Mouse (Mus musculus) heart, embryonic 11.5 days (tissue): Measurements from ENCODE around the gene Nf2. TPM values are rescaled to one million over a fixed set of nuclear protein-coding genes. Genes with fewer than 3 reads are reported as not detected.

Experiments
- ATAC-seq: fragments of 200-750 bp; cut with Nextera tagmentation; replicated peaks from 2 replicates; pipeline ENCODE4 v1.8.0; 2017; ENCODE audit warnings: moderate library complexity; ENCODE audit not compliant: insufficient number of reproducible peaks, low FRiP score, low TSS enrichment
- H3K27ac ChIP-seq: fragments of 300-500 bp; sonication (generic); 2 replicates; pipeline ENCODE4 v1.5.1; 2014; ENCODE audit warnings: mild to moderate bottlenecking, low read depth, low read length
- H3K27me3 ChIP-seq: fragments of 300-500 bp; sonication (generic); 2 replicates; pipeline ENCODE4 v1.6.1; 2014; ENCODE audit warnings: mild to moderate bottlenecking, low read length, mixed read lengths; ENCODE audit not compliant: control insufficient read depth, insufficient read depth
- H3K36me3 ChIP-seq: fragments of 300-500 bp; sonication (generic); 2 replicates; pipeline ENCODE4 v1.6.1; 2014; ENCODE audit warnings: mild to moderate bottlenecking, low read length, moderate library complexity, mixed read lengths; ENCODE audit not compliant: control insufficient read depth, insufficient read depth
- H3K4me1 ChIP-seq: fragments of 300-500 bp; sonication (generic); 2 replicates; pipeline ENCODE4 v1.6.1; 2014; ENCODE audit warnings: low read length; ENCODE audit not compliant: control insufficient read depth, insufficient read depth
- H3K4me2 ChIP-seq: fragments of 300-500 bp; sonication (generic); 2 replicates; pipeline ENCODE4 v1.6.1; 2014; ENCODE audit warnings: mild to moderate bottlenecking, moderate library complexity
- H3K4me3 ChIP-seq: fragments of 300-500 bp; sonication (generic); 2 replicates; pipeline ENCODE4 v1.5.1; 2014; ENCODE audit warnings: low read depth, low read length
- H3K9ac ChIP-seq: fragments of 300-500 bp; sonication (generic); 2 replicates; pipeline ENCODE4 v1.6.1; 2014; ENCODE audit warnings: mild to moderate bottlenecking, low read depth, low read length, moderate library complexity
- H3K9me3 ChIP-seq: fragments of 300-500 bp; sonication (generic); replicated peaks from 2 replicates; pipeline ENCODE4 v1.6.1; 2016; ENCODE audit warnings: low read length; ENCODE audit not compliant: control insufficient read depth
- WGBS: fragments of 180-500 bp; shearing (Covaris S2); extraction: QIAGEN DNeasy Blood & Tissue Kit; methylation state at CpG from one replicate; pipeline ENCODE4 v1.1.7; 2014; ENCODE audit not compliant: insufficient replicate concordance; 5-methylcytosine and 5-hydroxymethylcytosine counted together
- polyA plus RNA-seq: library from polyadenylated mRNA; unstranded; fragments of >200 nt; fragmentation: Nextera tagmentation; extraction: Ambion mirVana; gene quantifications from 2 replicates; pipeline ENCODE4 v1.2.1, GENCODE M21; 2014

Gene Nf2
- polyA plus RNA-seq, 1 experiment from 2014 or later = 32.7 TPM

DNA sequence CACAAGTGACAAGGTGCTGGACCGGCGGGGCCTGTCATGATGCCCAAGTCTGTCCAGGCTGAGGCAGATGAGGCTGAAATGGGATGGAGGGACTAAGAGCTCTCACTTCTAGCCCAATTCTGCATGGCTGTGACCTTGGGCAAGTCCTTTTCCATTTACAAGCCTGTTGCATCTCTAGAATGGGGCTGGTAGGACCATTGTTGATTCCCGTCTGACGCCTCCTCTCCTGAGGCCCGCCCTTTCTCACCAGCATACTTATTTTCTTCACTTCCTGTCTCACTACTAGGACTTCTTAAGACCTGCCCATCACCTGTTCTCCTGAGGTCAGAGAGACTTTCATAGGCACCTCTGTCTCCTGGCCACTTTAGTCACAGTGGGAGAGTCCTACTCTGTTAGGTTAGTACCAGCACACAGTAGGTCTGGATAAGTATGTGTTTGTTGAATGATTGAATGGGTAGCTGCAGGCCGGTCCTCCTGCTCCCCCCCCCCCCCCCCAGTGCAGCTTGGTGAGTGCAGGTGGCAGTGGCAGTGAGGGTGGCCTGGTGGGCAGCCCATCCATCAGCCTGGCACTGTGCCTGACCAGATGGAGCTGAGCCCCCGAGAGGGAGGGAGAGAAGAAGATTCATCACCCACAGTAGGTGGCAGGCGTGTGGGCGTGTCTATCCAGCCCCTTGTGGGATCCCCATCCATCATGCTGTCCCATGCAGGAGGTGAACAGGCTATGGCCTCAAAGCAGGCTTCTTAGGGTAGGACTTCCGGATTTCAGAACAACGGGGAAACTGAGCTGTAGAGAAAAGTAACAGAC lies 92.2 kb downstream of the Nf2 start:
- ATAC-seq = no peak
- peaks cover 20% of the 10 kb centered on the region for H3K27me3 ChIP-seq
- no peaks in the 10 kb centered on the region for H3K36me3 ChIP-seq
- H3K9ac ChIP-seq = no peak overlapping the region
- 45% methylated on average over 11 of the region's 11 CpGs for WGBS
- H3K9me3 ChIP-seq = peaks cover 3% of the 10 kb centered on the region; the same call in 1 of the 2 replicates
- H3K4me3 ChIP-seq = no peak overlapping the region
- no peak overlapping the region for H3K4me2 ChIP-seq
- no peak overlapping the region for H3K27ac ChIP-seq
- H3K4me1 ChIP-seq = 0 out of 2 replicates have a peak, but pooled peaks cover 2% of the 10 kb centered on the region

DNA sequence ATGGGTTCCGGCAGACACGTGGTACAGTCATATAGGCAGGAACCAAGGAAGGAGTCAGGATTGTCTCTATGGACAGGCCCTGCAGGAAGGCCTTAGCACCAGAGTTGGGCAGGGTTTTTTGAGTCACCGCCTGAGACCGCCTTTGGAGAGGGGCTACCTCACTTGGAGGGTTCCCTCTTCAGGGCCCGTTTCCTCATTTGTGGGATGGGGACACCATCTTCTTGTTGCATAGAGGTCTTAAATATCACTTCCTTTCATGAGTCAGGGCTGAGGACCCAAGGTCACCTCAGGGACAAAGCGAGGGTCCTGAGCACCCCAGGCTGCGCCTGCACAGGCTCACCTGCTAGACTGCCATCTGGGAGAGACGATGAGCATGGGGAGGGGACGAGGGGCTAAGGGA lies 92.9 kb downstream of the Nf2 start:
- Histone ChIP-seq H3K9me3 (peaks cover 3% of the 10 kb centered on the region; the same call in 1 of the 2 replicates), H3K27me3 (peaks cover 19% of the 10 kb centered on the region), H3K27ac (no peak overlapping the region), H3K4me2 (no peak overlapping the region), H3K4me1 (0 out of 2 replicates have a peak, but pooled peaks cover 2% of the 10 kb centered on the region), H3K9ac (no peak overlapping the region), H3K36me3 (no peaks in the 10 kb centered on the region), H3K4me3 (no peak overlapping the region)
- no peak for ATAC-seq
- WGBS = 70% methylated on average over 9 of the region's 9 CpGs

DNA sequence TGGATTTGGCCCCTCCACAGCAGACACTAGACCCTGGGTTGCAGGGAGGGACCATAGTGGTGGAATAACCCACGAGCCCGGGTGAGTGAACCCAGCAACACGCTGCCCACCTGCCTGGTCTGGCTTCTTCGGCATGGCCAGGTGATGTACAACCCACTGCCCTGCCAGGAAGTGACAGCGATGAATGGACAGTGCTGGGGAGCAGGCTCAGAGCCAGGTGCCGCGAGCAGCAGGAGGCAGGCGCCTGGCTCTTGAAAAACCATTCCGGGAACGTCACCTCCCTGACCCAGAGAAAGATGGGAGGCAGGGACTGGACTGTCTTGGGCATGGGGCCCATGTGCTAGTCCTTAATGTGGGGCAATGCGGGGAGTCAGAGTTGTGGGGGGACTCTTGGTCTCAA lies 94.5 kb downstream of the Nf2 start:
- WGBS = 72% methylated on average over 11 of the region's 11 CpGs
- H3K36me3 ChIP-seq = no peaks in the 10 kb centered on the region
- H3K27me3 ChIP-seq = peaks cover 19% of the 10 kb centered on the region

DNA sequence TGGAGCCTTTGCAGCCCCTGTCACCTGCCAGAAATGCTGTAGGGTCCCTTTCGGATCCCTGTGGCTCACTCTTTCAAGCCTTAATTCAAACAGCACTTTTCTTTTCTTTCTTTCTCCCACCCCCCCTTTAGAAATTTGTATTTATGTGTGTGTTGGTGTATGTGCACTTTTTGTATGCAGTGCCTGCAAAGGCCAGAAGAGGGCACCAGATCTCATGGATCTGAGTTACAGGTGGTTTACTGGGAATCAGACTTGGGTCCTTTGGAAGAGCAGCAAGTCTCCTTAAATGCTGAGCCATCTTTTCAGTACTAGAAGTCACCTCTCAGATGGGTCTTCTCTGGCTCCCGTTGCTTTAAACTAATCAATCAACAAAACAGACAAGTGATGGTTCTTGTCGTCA lies 95.3 kb downstream of the Nf2 start:
- Histone ChIP-seq H3K27me3 (peaks cover 28% of the 10 kb centered on the region), H3K9me3 (peaks cover 3% of the 10 kb centered on the region; the same call in 1 of the 2 replicates), H3K36me3 (no peaks in the 10 kb centered on the region), H3K4me2 (no peak overlapping the region), H3K27ac (no peak overlapping the region), H3K9ac (no peak overlapping the region), H3K4me1 (no peaks in the 10 kb centered on the region), H3K4me3 (no peak overlapping the region)
- ATAC-seq = no peak
- 84% methylated on average over 3 of the region's 3 CpGs for WGBS

More for the DNA sequence above, 94.5 kb downstream of the Nf2 start:
- Histone ChIP-seq H3K4me3 (no peak overlapping the region), H3K9ac (no peak overlapping the region), H3K27ac (no peak overlapping the region), H3K4me2 (no peak overlapping the region), H3K9me3 (peaks cover 3% of the 10 kb centered on the region; the same call in 1 of the 2 replicates), H3K4me1 (no peaks in the 10 kb centered on the region)
- ATAC-seq = no peak

DNA sequence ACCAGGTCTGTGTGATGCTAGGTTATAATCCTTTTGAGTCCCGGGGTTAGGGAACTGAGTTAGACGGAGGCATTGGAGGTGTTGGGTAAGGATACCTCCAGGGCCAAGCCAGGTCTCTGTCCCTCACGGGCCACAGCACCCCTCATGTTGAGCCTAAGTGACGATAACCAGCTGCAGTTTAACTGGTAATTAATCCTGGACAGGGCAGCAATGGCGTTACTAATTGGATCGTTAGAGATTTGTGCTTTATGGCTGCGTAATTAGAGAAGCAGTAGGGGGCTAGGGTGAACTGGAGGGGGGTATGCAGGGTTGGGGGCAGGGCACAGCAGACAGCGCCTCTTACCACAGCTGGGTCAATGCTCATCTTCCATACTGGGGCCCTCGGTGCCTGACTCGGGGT lies 96.5 kb downstream of the Nf2 start:
- peaks cover 3% of the 10 kb centered on the region; the same call in 1 of the 2 replicates for H3K9me3 ChIP-seq
- no peaks in the 10 kb centered on the region for H3K4me1 ChIP-seq
- H3K27ac ChIP-seq = no peak overlapping the region
- WGBS = 45% methylated on average over 10 of the region's 10 CpGs
- no peak for ATAC-seq
- H3K9ac ChIP-seq = no peak overlapping the region
- H3K4me3 ChIP-seq = no peak overlapping the region
- H3K4me2 ChIP-seq = no peak overlapping the region
- peaks cover 40% of the 10 kb centered on the region for H3K27me3 ChIP-seq
- no peaks in the 10 kb centered on the region for H3K36me3 ChIP-seq

DNA sequence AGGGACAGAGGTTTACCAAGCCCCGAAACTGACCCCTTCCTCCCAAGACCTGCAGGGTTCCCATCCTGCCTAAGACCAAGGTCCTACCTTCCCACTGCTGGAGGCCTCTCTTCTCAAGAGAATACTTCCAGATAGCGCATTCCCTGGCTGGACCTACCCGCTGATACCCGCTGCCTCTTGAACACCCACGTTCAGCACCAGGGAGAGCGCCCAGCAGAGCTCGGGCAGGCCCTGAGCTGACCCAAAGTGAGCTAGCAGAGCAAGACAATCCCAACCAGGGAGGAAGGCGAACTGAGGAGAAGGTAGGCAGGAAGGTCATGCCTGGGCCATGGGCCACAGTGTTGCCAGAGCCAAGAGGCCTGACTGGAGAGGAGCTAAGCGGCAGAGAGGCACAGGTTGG lies 99.1 kb downstream of the Nf2 start:
- H3K9ac ChIP-seq = no peak overlapping the region
- no peak for ATAC-seq
- H3K9me3 ChIP-seq = peaks cover 3% of the 10 kb centered on the region; the same call in 1 of the 2 replicates
- H3K27me3 ChIP-seq = peaks cover 65% of the 10 kb centered on the region
- peaks cover 11% of the 10 kb centered on the region for H3K4me1 ChIP-seq
- 3% methylated on average over 9 of the region's 9 CpGs for WGBS
- no peak overlapping the region for H3K4me2 ChIP-seq
- H3K27ac ChIP-seq = no peak overlapping the region
- no peak overlapping the region for H3K4me3 ChIP-seq
- no peaks in the 10 kb centered on the region for H3K36me3 ChIP-seq

DNA sequence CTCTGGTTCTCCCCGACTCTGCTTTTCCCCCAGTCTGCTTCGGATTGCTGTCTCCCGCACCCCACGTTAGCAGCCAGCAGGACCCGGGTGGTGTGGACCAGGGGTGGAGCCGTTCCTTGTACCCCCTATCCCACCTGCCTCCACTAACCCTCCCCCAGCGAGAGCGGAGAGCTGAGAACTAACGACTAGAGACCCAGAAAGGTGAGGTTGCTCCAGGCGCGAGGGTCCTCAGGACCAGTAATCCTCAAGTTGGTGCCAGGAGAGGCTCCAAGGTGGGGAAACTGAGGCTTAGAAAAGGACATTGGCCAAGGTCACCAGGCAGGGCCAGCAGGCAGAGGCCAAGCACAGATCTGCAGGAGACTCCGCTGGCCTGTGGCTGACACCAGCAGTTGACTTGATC lies 102.1 kb downstream of the Nf2 start:
- H3K4me2 ChIP-seq = peak overlapping the region; percentile 94
- H3K9me3 ChIP-seq = no peaks in the 10 kb centered on the region
- no peak overlapping the region for H3K27ac ChIP-seq
- ATAC-seq = no peak
- 2% methylated on average over 11 of the region's 12 CpGs for WGBS
- H3K36me3 ChIP-seq = no peaks in the 10 kb centered on the region
- no peak overlapping the region for H3K9ac ChIP-seq
- peaks cover 91% of the 10 kb centered on the region for H3K27me3 ChIP-seq
- H3K4me1 ChIP-seq = peaks cover 11% of the 10 kb centered on the region
- peak overlapping the region; percentile 57 for H3K4me3 ChIP-seq

DNA sequence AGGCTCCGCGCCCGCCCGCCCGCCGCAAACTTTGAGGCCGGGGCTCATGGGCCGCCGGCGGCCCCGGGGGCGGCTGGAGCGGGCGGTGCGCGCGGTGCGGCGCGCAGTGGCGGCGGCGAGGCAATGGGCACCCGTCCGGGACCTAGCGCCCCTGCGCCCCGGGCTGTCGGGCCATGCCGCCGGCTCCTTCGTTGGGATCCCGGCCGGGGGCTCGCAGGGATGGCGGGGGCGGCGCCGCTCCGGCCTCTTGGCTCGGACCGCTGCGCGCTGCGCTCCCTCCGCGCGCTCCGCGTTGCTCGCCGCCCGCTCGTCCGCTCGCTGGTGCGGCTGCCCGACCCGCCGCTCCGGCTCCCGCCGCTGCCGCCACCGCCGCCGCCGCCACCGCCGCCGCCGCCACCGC lies 102.6 kb downstream of the Nf2 start, which contains the start of gene Cabp7:
Gene Cabp7 (minus strand): TSS at position 46 of the 400 bp plus-strand sequence.
- no peak within 1 kb of the TSS for H3K27ac ChIP-seq
- H3K4me2 ChIP-seq = peak within 1 kb of the TSS; percentile 94
- H3K27me3 ChIP-seq = peaks cover 91% of the 10 kb centered on the region
- no peaks in the 10 kb centered on the region for H3K36me3 ChIP-seq
- peak within 1 kb of the TSS; percentile 57 for H3K4me3 ChIP-seq
- WGBS = 0% methylated on average over 28 of the region's 73 CpGs
- ATAC-seq = no peak
- H3K9me3 ChIP-seq = no peaks in the 10 kb centered on the region
- H3K4me1 ChIP-seq = peaks cover 11% of the 10 kb centered on the region
- peak within 1 kb of the TSS; percentile 2; the same call in 1 of the 2 replicates for H3K9ac ChIP-seq
